Mouse (Mus musculus) ES-Bruce4 (cell line): ENCODE results near the gene Amdhd1. TPM values are rescaled to one million over a fixed set of nuclear protein-coding genes. Genes with fewer than 3 reads are reported as not detected.

ENCODE experiments used
- H3K27ac ChIP-seq: 2 replicates; pipeline ENCODE4 v1.5.1; 2012; ENCODE audit warnings: low read length, inconsistent platforms; ENCODE audit not compliant: insufficient read depth
- H3K27me3 ChIP-seq: 2 replicates; pipeline ENCODE4 v1.6.1; 2012; ENCODE audit warnings: mild to moderate bottlenecking, low read length, inconsistent platforms; ENCODE audit not compliant: control insufficient read depth, poor library complexity, insufficient read depth, severe bottlenecking
- H3K36me3 ChIP-seq: 2 replicates; pipeline ENCODE4 v1.6.1; 2012; ENCODE audit warnings: inconsistent platforms, mild to moderate bottlenecking, low read length, moderate library complexity; ENCODE audit not compliant: control insufficient read depth, poor library complexity, insufficient read depth, severe bottlenecking
- H3K4me1 ChIP-seq: one replicate; pipeline ENCODE4 v1.8.1; 2011; ENCODE audit warnings: low read length; ENCODE audit not compliant: control insufficient read depth, insufficient read depth
- H3K4me3 ChIP-seq: 2 replicates; pipeline ENCODE4 v1.5.1; 2011; ENCODE audit warnings: low read depth, mild to moderate bottlenecking, low read length
- H3K9ac ChIP-seq: 2 replicates; pipeline ENCODE4 v1.6.1; 2012; ENCODE audit warnings: low read depth, mild to moderate bottlenecking, inconsistent platforms; ENCODE audit not compliant: poor library complexity, severe bottlenecking
- H3K9me3 ChIP-seq: replicated peaks from 2 replicates; pipeline ENCODE4 v1.6.1; 2012; ENCODE audit warnings: mild to moderate bottlenecking, low read length, inconsistent platforms; ENCODE audit not compliant: control insufficient read depth, poor library complexity, insufficient read depth, severe bottlenecking
- CTCF ChIP-seq: IDR thresholded peaks from one replicate; pipeline ENCODE4 v1.8.1; 2011; ENCODE audit warnings: low read depth, low read length
- EP300 ChIP-seq: IDR thresholded peaks from 2 replicates; pipeline ENCODE4 v1.6.1; 2011; ENCODE audit warnings: low read depth, low read length; ENCODE audit not compliant: insufficient read depth
- POLR2A ChIP-seq: IDR thresholded peaks from one replicate; pipeline ENCODE4 v1.8.1; 2011; ENCODE audit warnings: low read length; ENCODE audit not compliant: insufficient read depth
- polyA plus RNA-seq: library from polyadenylated mRNA; stranded (reverse); fragments of >200 nt; gene quantifications from 2 replicates; pipeline ENCODE4 v1.2.4, GENCODE M21; 2011; ENCODE audit warnings: low read depth; ENCODE audit not compliant: missing spikeins, insufficient read depth, insufficient read length

The Amdhd1 gene
- polyA plus RNA-seq: 0.37 TPM in 1 of 2 replicates, not detected in the other

- peak within 1 kb of the TSS; percentile 30 for H3K4me3 ChIP-seq
- no peaks in the 10 kb centered on the region for H3K27me3 ChIP-seq
- no peak within 1 kb of the TSS for H3K27ac ChIP-seq
- H3K9ac ChIP-seq: no peak within 1 kb of the TSS
- no peaks in the 10 kb centered on the region for H3K9me3 ChIP-seq
- TF ChIP-seq EP300 (no peak), CTCF (peak; percentile 41), POLR2A (no peak)
- H3K36me3 ChIP-seq: no peaks in the 10 kb centered on the region
- H3K4me1 ChIP-seq: no peaks in the 10 kb centered on the region
Measured at GRCm38 (mm10) chr10:93539775-93540430, at the start of gene Amdhd1. Gene Amdhd1, minus strand, starts transcription at chr10:93540033.

DNA sequence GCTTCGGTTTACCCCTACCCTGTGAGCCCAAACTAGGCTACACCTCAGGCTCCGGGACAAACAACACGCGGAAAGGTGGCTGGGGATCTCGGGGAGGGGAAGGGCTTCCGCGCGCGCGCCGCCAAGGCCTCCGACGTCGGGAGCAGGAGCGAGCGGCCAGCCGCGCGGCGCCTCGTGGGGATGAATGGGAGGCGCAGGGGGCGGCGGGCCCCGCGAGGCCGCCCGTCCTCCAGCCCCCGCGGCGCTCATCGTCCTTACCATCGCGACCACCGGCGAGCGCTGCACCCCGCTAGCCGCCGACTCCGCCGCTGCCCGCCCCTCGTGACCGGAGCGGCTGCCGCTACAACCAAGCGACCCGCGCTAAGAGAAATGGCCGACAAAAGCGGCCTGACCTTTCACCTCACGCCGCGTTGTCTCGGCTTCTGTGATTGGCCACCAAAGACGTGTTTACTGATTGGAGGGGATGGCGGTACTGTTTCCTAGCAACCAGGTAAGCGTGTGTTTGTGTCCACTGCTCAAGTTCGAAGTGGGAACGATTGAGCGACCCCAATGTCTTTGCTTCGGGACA is 49.5 kb upstream of the Amdhd1 start, which contains the start of gene Snrpf:
Gene Snrpf, minus strand, starts transcription at position 426 of the 568 bp plus-strand sequence.
- TF ChIP-seq POLR2A (peak; percentile 21), EP300 (no peak)
- Histone ChIP-seq H3K9me3 (no peaks in the 10 kb centered on the region), H3K4me3 (peak within 1 kb of the TSS; percentile 95), H3K4me1 (no peaks in the 10 kb centered on the region), H3K36me3 (peaks cover 26% of the 10 kb centered on the region), H3K27ac (no peak within 1 kb of the TSS), H3K27me3 (no peaks in the 10 kb centered on the region), H3K9ac (peak within 1 kb of the TSS; percentile 91)

DNA sequence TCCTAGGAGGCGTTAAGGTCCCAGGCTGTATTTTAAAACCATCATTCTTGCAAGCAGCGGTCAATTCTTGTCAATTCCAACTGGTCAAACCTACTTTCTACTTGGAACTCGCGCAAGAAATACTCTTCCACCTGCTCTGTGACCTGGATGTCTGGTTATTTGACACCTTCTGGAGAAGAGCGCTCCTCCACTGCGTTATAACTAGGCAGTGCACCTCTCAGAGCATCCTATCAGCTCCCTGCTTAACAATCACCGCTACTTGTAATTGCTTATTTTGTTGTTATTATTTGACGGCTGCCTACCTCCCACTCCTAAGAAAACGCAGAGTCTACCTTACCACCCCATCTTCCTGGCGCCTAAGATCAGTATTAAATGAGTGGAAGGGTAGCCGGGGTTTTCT is 49.0 kb upstream of the Amdhd1 start:
- Histone ChIP-seq H3K4me1 (no peaks in the 10 kb centered on the region), H3K9me3 (no peaks in the 10 kb centered on the region), H3K9ac (peak overlapping the region; percentile 91), H3K27me3 (no peaks in the 10 kb centered on the region), H3K4me3 (peak overlapping the region; percentile 95), H3K27ac (no peak overlapping the region), H3K36me3 (peaks cover 29% of the 10 kb centered on the region)
- TF ChIP-seq POLR2A (no peak), CTCF (no peak), EP300 (no peak)

DNA sequence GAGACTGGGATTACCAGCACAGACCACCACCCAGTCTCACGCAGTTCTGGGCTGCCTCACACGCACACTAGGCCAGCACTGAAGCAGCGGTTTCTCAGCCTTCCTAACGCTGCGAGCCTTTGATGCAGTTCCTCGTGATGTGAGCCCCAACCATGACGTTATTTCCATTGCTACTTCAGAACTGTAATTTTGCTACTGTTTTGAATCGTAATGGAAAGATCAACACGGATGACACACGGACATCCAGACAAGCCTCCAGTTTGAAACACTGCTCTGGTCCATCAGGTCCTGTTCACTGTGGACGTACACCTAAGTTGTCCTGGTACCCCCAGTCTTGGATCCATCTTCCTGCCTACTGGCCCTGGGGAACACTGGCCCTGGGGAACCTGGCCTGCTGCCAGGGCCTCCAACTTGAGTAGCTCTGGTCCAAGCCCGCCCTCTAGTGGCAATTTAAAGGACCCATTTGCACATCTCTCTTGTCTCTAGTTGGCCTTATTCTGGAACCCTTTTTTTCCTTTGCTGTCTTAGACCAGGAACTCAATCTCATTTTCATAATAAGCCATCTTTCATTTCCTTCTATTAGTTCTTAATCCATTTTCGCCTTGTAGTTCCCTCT is 37.5 kb upstream of the Amdhd1 start:
- H3K27ac ChIP-seq: no peak overlapping the region
- no peak overlapping the region for H3K4me3 ChIP-seq
- no peaks in the 10 kb centered on the region for H3K9me3 ChIP-seq
- no peaks in the 10 kb centered on the region for H3K4me1 ChIP-seq
- no peaks in the 10 kb centered on the region for H3K27me3 ChIP-seq
- H3K36me3 ChIP-seq: peaks cover 6% of the 10 kb centered on the region
- H3K9ac ChIP-seq: no peak overlapping the region
- TF ChIP-seq CTCF: peak; percentile 88
- no peak for TF ChIP-seq EP300

DNA sequence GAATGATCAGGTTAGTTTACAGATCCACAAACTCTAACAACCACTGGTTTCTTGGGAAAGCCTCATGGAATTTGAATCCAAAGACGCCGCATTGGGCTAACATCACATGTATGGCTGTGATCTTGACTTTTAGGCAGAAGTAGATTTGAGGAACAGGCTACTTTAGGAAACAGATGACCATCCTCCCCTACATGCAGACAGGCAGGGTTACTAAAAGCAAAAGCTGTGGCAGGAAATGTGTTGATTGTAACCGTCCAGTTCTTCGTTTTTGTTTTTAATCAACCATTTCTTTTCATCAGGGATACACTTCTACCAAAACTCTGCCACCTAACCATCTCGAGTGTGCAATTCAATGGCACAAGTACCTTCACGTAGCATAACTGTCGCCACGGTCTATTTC is 36.1 kb upstream of the Amdhd1 start:
- Histone ChIP-seq H3K36me3 (no peaks in the 10 kb centered on the region), H3K27ac (no peak overlapping the region), H3K4me3 (no peak overlapping the region), H3K4me1 (no peaks in the 10 kb centered on the region), H3K27me3 (no peaks in the 10 kb centered on the region), H3K9me3 (no peaks in the 10 kb centered on the region), H3K9ac (no peak overlapping the region)
- no peak for TF ChIP-seq POLR2A
- TF ChIP-seq CTCF: no peak
- no peak for TF ChIP-seq EP300

DNA sequence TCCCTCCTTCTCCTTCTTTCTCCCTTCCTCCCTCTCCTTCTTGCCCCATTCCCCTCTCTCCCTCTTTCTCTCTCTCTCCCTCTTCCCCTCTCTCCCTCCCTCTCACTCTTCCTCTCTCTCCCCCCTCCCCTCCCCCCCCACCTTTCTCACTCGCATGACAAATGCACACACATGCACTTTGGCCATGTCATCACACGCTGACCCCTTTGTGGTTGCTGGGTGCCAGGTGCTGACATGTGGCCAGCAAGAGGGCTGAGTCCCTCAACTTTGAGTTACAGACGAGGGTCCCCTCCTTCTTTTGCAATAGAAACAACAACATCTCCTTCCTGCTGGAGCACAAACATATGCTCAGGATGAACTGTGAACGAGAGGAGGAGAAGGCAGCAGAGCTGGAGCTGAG is 35.1 kb upstream of the Amdhd1 start:
- Histone ChIP-seq H3K4me3 (no peak overlapping the region), H3K36me3 (no peaks in the 10 kb centered on the region), H3K27me3 (no peaks in the 10 kb centered on the region), H3K27ac (no peak overlapping the region), H3K4me1 (no peaks in the 10 kb centered on the region), H3K9me3 (no peaks in the 10 kb centered on the region), H3K9ac (no peak overlapping the region)
- TF ChIP-seq POLR2A: no peak
- TF ChIP-seq EP300: no peak
- TF ChIP-seq CTCF: no peak
